Mouse (Mus musculus) embryo, embryonic 11.5 days (tissue): ENCODE results near the gene Gfra4.

Experiments used
- DNase-seq: peaks from one replicate; pipeline ENCODE4 v3.0.0-alpha.2; 2012; ENCODE audit warnings: low read depth, low spot score

Gene Gfra4

GRCm38 (mm10) chr2:131042988-131043387 lies at the start of gene Gfra4:
TSS of gene Gfra4 (minus strand) at chr2:131043088.
- no peak for DNase-seq

DNA sequence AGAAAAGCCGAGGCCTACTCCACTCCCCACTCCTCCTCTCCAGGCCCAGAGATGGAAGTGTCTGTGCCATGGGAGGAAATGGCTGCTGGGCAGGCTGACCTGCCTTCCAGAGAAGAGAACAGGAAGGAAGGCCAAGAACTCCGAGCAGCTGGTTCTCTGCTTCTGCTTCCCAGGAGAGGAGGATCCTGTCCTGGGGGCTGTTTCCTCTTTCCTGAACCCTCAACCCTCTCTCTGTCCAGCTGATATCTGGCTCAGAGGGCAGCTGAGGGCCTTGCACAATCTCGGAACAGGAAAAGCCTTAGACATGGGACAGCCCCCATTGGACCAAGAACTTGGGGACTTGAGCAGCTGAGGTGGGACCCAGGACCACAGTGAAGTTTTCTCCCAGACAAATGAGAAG lies 48.0 kb upstream of the Gfra4 start:
- no peak for DNase-seq

DNA sequence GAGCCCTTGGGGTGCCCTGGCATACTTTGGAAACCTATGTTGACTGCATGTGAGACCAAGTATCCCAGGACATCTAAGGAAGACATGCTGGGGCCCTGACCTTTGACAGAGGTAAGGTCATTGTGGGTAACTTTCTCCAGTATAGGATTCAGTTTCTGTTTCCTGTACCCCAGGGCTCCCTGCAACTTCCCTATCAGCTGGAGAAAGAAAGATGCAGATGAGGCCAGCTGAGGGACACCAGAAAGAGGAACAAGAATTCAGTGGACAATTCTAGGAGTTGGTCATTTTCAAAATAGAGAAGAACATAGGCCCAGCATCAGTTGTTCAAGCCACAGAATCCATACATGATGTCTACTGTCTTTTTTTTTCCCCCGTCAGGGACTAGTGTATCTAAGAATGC lies 46.7 kb upstream of the Gfra4 start:
- no peak for DNase-seq

- no peak for DNase-seq
Observed at GRCm38 (mm10) chr2:131088581-131088980, 45.7 kb upstream of the Gfra4 start.

DNA sequence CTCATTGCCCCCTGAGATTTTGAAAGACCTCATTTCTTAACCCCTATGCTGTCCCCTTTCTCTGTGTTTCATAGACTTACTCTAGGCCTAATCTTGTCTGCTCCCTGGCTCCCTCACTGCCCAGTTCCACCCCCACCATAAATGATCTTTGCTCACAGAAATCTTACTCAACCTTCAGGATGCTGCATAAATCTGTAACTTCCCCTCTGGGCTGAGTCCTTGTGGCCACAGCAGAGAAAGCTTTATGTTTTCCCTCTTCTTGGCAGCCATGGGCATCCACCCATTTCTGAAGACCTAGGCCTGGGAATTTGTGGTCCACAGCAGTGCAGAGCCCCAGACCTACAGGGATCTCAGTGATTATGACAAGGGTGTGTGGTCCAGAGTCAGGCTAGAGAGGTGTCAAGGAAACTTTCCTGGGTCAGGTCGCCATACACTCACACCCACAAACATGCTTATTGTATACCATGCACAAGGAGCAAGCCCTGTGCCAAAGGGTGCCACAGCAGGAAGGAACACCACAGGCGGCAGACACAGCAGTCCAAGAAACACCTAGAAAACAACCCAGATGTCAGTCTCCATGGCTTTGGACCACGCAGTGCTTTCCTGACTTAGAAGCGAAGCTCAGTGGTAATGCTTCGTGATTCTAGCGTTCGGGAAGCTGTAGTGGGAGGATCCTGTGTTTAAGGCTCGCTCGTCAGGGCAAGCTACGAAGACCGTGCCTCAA lies 43.9 kb upstream of the Gfra4 start, which contains the start of gene Siglec1:
Siglec1 (minus strand) TSS at position 99 of the 724 bp plus-strand sequence.
- no peak for DNase-seq

- no peak for DNase-seq
Observed at GRCm38 (mm10) chr2:131084206-131084605, 41.3 kb upstream of the Gfra4 start.

- no peak for DNase-seq
Observed at GRCm38 (mm10) chr2:131080507-131080906, 37.6 kb upstream of the Gfra4 start.

- DNase-seq = no peak
Observed at GRCm38 (mm10) chr2:131072536-131072935, 29.6 kb upstream of the Gfra4 start.

DNA sequence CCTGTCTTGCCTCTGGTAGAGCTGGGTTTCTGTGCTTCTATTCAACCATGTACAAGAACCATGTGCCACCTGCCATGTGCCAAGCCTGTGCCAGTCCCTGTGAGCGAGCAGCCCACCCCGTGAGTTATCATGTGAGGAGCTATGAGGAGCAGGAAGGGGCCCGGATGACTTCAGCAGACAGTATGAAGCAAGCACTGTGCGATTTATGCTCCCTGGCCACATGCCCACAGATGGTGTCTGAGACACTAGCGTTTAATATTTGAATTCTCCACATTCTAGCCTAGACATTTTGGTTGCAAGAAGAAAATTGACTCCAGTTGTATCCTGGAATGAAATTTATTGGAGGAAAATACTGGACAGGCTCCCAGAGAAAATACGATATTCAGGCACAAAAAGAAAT lies 24.6 kb upstream of the Gfra4 start:
- no peak for DNase-seq

GRCm38 (mm10) chr2:131066342-131066741 lies 23.5 kb upstream of the Gfra4 start:
- DNase-seq = no peak

DNA sequence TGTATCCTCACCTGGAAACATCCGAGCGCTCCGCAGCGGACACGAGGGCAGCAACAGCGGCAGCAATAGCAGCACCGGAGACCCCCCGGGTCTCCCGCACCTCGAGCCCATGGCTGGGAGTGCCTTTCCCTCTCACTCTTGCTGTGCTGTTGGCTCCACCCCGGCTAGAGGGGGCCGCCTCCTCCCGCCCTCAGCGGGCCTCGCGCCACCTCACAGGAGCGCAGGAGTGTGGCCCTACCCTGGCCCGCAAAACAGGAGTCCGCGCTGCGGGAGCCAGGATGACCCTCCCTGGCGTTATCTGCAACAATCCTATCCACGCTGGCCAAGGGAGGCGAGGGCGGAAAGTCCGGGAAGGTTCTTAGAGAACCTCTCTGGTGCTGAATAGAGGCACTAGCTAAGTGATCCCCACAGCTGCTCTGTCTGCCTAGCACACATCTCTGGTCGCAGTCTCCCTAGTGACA lies 20.5 kb upstream of the Gfra4 start, which contains the start of gene Adam33:
Adam33 (minus strand) TSS at position 411 of the 461 bp plus-strand sequence.
- no peak for DNase-seq

DNA sequence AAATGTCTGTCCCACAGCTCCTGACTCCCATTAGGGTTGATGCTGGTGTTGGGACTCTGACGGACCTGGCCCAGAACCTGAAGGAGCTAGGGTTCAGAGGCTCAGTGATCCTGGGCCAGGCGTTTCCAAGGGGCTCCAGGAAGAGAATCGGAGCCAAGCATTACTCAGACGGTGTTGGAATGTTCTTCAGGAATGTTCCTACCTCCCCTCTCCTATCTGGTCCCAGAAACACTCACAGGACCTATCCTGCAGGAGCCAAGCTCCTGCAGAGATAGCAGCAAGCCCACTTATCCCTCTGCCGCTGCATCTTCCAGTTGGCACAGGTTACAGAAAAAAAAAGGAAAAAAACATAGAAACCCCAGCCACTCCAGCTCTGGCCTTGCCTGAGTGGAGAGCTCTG lies 18.7 kb upstream of the Gfra4 start:
- no peak for DNase-seq

DNA sequence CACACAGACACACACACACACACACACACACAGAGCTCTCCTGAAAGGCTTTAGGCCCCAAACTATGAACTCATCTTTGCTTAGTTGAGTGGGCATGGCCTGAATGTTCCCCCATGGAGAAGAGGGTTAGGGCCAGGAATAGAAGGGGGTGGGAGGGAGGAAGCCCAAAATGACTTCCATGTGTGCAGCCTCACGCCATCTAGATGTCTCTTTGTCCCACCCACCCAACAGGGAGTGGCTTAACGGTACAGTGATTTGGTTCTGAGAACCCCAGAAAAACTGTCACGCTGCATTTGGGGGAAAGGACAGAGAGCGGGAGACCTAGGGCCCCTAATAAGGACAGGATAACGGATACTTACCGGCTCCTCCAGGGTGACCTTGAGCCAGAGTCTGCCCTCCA lies 17.9 kb upstream of the Gfra4 start:
- no peak for DNase-seq

GRCm38 (mm10) chr2:131059781-131060540 lies 17.1 kb upstream of the Gfra4 start:
- no peak for DNase-seq

GRCm38 (mm10) chr2:131059377-131059776 lies 16.5 kb upstream of the Gfra4 start:
- no peak for DNase-seq

GRCm38 (mm10) chr2:131058672-131059071 lies 15.8 kb upstream of the Gfra4 start:
- DNase-seq = no peak

DNA sequence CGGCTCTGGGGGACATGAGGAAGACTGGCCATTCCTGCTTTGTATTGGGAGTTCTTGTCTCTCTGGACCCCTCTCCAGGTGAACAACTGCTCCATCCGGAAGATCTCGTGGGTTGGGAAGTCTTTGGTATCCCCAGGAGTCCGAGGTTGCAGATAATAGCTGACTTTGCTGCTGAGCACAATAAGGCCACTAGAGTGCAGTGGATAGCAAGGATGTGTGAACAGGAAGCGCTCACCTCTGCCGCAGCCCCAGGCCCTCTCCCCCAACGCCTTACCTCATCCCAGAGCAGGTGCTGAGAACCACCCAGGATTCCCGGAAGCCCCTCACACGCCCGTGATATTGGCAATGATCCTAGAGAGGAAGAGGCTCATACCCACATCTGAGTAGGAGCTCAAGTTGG lies 13.3 kb upstream of the Gfra4 start:
- DNase-seq = no peak

- no peak for DNase-seq
Observed at GRCm38 (mm10) chr2:131055631-131056030, 12.7 kb upstream of the Gfra4 start.

- no peak for DNase-seq
Observed at GRCm38 (mm10) chr2:131054646-131055264, 11.9 kb upstream of the Gfra4 start.

GRCm38 (mm10) chr2:131053851-131054645 lies 11.2 kb upstream of the Gfra4 start:
- DNase-seq = no peak

GRCm38 (mm10) chr2:131052862-131053418 lies 10.1 kb upstream of the Gfra4 start:
- DNase-seq = no peak
